Mouse (Mus musculus): ENCODE results near the gene Dppa2. TPM values are rescaled to one million over a fixed set of nuclear protein-coding genes. Genes with fewer than 3 reads are reported as not detected.
A peak's percentile ranks its signal among the peaks of the same experiment; 100 is the strongest.

The Dppa2 gene
- total and polyA plus RNA-seq, 2 experiments from 2014 or later = 0.26 TPM; not detected in 1

GRCm38 (mm10) chr16:48309912-48310630 lies 6.4 kb downstream of the Dppa2 start:
- DNase-seq (ENCODE audit: low spot score) (no peak), ATAC-seq (no peak)
- H3K4me2 ChIP-seq (ENCODE audit: low read depth, low read length) = no peak overlapping the region
- WGBS = 76% methylated on average over 12 of the region's 12 CpGs
- H3K9me3 ChIP-seq (ENCODE audit: low read length) = 0 out of 2 replicates have a peak, but pooled peaks cover 3% of the 10 kb centered on the region
- no peak overlapping the region for H3K27ac ChIP-seq
- no peak for TF ChIP-seq CTCF (IDR thresholded peaks at IDR 0.05; ENCODE audit: low read depth)
- no peak overlapping the region for H3K4me3 ChIP-seq (ENCODE audit: low read length)
- no peaks in the 10 kb centered on the region for H3K36me3 ChIP-seq (ENCODE audit: insufficient read depth, low read length)
- no peaks in the 10 kb centered on the region for H3K27me3 ChIP-seq (ENCODE audit: insufficient read depth, low read length)
- H3K9ac ChIP-seq (replicated peaks; ENCODE audit: low read length) = no peak overlapping the region
- no peaks in the 10 kb centered on the region for H3K4me1 ChIP-seq (ENCODE audit: insufficient read depth, low read length)

GRCm38 (mm10) chr16:48315294-48315693 lies 11.6 kb downstream of the Dppa2 start:
- Histone ChIP-seq H3K4me3 (ENCODE audit: low read length) (no peak overlapping the region), H3K4me1 (ENCODE audit: insufficient read depth, low read length) (no peaks in the 10 kb centered on the region), H3K36me3 (ENCODE audit: insufficient read depth, low read length) (no peaks in the 10 kb centered on the region), H3K9ac (replicated peaks; ENCODE audit: low read length) (no peak overlapping the region), H3K9me3 (ENCODE audit: low read length) (0 out of 2 replicates have a peak, but pooled peaks cover 3% of the 10 kb centered on the region), H3K27ac (no peak overlapping the region), H3K27me3 (ENCODE audit: insufficient read depth, low read length) (no peaks in the 10 kb centered on the region), H3K4me2 (ENCODE audit: low read depth, low read length) (no peak overlapping the region)
- DNase-seq (ENCODE audit: low spot score) (no peak), ATAC-seq (no peak)
- WGBS = 92% methylated on average over 3 of the region's 3 CpGs
- TF ChIP-seq CTCF (IDR thresholded peaks at IDR 0.05; ENCODE audit: low read depth) = no peak

- Histone ChIP-seq H3K4me1 (ENCODE audit: insufficient read depth, low read length) (no peaks in the 10 kb centered on the region), H3K9me3 (ENCODE audit: low read length) (no peaks in the 10 kb centered on the region), H3K27ac (no peak overlapping the region), H3K27me3 (ENCODE audit: insufficient read depth, low read length) (no peaks in the 10 kb centered on the region), H3K4me2 (ENCODE audit: low read depth, low read length) (no peak overlapping the region), H3K9ac (replicated peaks; ENCODE audit: low read length) (no peak overlapping the region), H3K4me3 (ENCODE audit: low read length) (no peak overlapping the region), H3K36me3 (ENCODE audit: insufficient read depth, low read length) (no peaks in the 10 kb centered on the region)
- ATAC-seq (no peak), DNase-seq (ENCODE audit: low spot score) (no peak)
- TF ChIP-seq CTCF (IDR thresholded peaks at IDR 0.05; ENCODE audit: low read depth) = no peak
- WGBS = 93% methylated on average over 6 of the region's 6 CpGs
Observed at GRCm38 (mm10) chr16:48320781-48321180, 17.1 kb downstream of the Dppa2 start.

GRCm38 (mm10) chr16:48323133-48323532 lies 19.4 kb downstream of the Dppa2 start:
- ATAC-seq (no peak), DNase-seq (ENCODE audit: low spot score) (peak; percentile 8)
- Histone ChIP-seq H3K4me1 (ENCODE audit: insufficient read depth, low read length) (no peaks in the 10 kb centered on the region), H3K9me3 (ENCODE audit: low read length) (no peaks in the 10 kb centered on the region), H3K27me3 (ENCODE audit: insufficient read depth, low read length) (no peaks in the 10 kb centered on the region), H3K4me3 (ENCODE audit: low read length) (no peak overlapping the region), H3K27ac (no peak overlapping the region), H3K4me2 (ENCODE audit: low read depth, low read length) (no peak overlapping the region), H3K36me3 (ENCODE audit: insufficient read depth, low read length) (no peaks in the 10 kb centered on the region), H3K9ac (replicated peaks; ENCODE audit: low read length) (no peak overlapping the region)
- WGBS = 65% methylated on average over 6 of the region's 6 CpGs
- no peak for TF ChIP-seq CTCF (IDR thresholded peaks at IDR 0.05; ENCODE audit: low read depth)

- no peak for DNase-seq (ENCODE audit: low spot score)
- Histone ChIP-seq H3K9me3 (ENCODE audit: low read length) (no peaks in the 10 kb centered on the region), H3K27ac (no peak overlapping the region), H3K36me3 (ENCODE audit: insufficient read depth, low read length) (no peaks in the 10 kb centered on the region), H3K4me2 (ENCODE audit: low read depth, low read length) (no peak overlapping the region), H3K4me3 (ENCODE audit: low read length) (no peak overlapping the region), H3K27me3 (ENCODE audit: insufficient read depth, low read length) (no peaks in the 10 kb centered on the region), H3K4me1 (ENCODE audit: insufficient read depth, low read length) (no peaks in the 10 kb centered on the region), H3K9ac (replicated peaks; ENCODE audit: low read length) (no peak overlapping the region)
- TF ChIP-seq CTCF (IDR thresholded peaks at IDR 0.05; ENCODE audit: low read depth) = no peak
- WGBS = 79% methylated on average over 8 of the region's 8 CpGs
- no peak for ATAC-seq
Observed at GRCm38 (mm10) chr16:48323602-48324345, 20.1 kb downstream of the Dppa2 start.

- no peak overlapping the region for H3K4me3 ChIP-seq (ENCODE audit: low read length)
- 60% methylated on average over 5 of the region's 5 CpGs for WGBS
Observed at GRCm38 (mm10) chr16:48326903-48327302, 23.2 kb downstream of the Dppa2 start.

GRCm38 (mm10) chr16:48328420-48328819 lies 24.7 kb downstream of the Dppa2 start:
- Histone ChIP-seq H3K27me3 (ENCODE audit: insufficient read depth, low read length) (no peaks in the 10 kb centered on the region), H3K4me2 (ENCODE audit: low read depth, low read length) (no peak overlapping the region), H3K36me3 (ENCODE audit: insufficient read depth, low read length) (no peaks in the 10 kb centered on the region), H3K9ac (replicated peaks; ENCODE audit: low read length) (no peak overlapping the region), H3K9me3 (ENCODE audit: low read length) (no peaks in the 10 kb centered on the region), H3K4me3 (ENCODE audit: low read length) (no peak overlapping the region), H3K4me1 (ENCODE audit: insufficient read depth, low read length) (no peaks in the 10 kb centered on the region), H3K27ac (no peak overlapping the region)
- DNase-seq (ENCODE audit: low spot score) (no peak), ATAC-seq (no peak)
- TF ChIP-seq CTCF (IDR thresholded peaks at IDR 0.05; ENCODE audit: low read depth) = 0 out of 2 replicates have a peak, but pooled peaks have one; percentile 5
- WGBS = 98% methylated on average over 2 of the region's 2 CpGs

More at GRCm38 (mm10) chr16:48326903-48327302, 23.2 kb downstream of the Dppa2 start:
- Histone ChIP-seq H3K4me2 (ENCODE audit: low read depth, low read length) (no peak overlapping the region), H3K27ac (no peak overlapping the region), H3K9ac (replicated peaks; ENCODE audit: low read length) (no peak overlapping the region), H3K9me3 (ENCODE audit: low read length) (no peaks in the 10 kb centered on the region), H3K36me3 (ENCODE audit: insufficient read depth, low read length) (no peaks in the 10 kb centered on the region), H3K27me3 (ENCODE audit: insufficient read depth, low read length) (no peaks in the 10 kb centered on the region), H3K4me1 (ENCODE audit: insufficient read depth, low read length) (no peaks in the 10 kb centered on the region)
- TF ChIP-seq CTCF (IDR thresholded peaks at IDR 0.05; ENCODE audit: low read depth) = no peak
- ATAC-seq = no peak
- peak; percentile 18 for DNase-seq (ENCODE audit: low spot score)
